Mouse (Mus musculus) adrenal gland, adult 2 months (tissue): ENCODE measurements around the gene Sat2. TPM values are rescaled to one million over a fixed set of nuclear protein-coding genes. Genes with fewer than 3 reads are reported as not detected.

Experiments
- DNase-seq: peaks from one replicate; pipeline ENCODE4 v3.0.0; 2021
- long read RNA-seq: library from polyadenylated mRNA; stranded (forward); transcript quantifications from one replicate; pipeline ENCODE4 v2.0.0, GENCODE M21; 2021
- polyA plus RNA-seq: library from polyadenylated mRNA; depleted of rRNA; stranded (reverse); fragments of >200 nt; gene quantifications from 2 replicates; pipeline ENCODE4 v1.2.3, GENCODE M21; 2012; rRNA removed
- total RNA-seq, 2 experiments: library from RNA; stranded (reverse); gene quantifications; 2 replicates each; pipeline ENCODE4 v1.2.3; 2021

Gene Sat2
- total RNA-seq, result 10 to 100 TPM in 1 of 2 experiments, 1 to 10 TPM in 1; 6.1 to 11.9 TPM
- polyA plus RNA-seq, result 2.1 and 3.2 TPM in 2 replicates
- long read RNA-seq, transcript Sat2-202 (6 exons, 968 nt), result major isoform, 6 of 9 reads
- long read RNA-seq, partial matches to known transcripts, result 0 of 9 reads
- long read RNA-seq, other reads (novel, unspliced or antisense), result 1 of 9 reads

DNA sequence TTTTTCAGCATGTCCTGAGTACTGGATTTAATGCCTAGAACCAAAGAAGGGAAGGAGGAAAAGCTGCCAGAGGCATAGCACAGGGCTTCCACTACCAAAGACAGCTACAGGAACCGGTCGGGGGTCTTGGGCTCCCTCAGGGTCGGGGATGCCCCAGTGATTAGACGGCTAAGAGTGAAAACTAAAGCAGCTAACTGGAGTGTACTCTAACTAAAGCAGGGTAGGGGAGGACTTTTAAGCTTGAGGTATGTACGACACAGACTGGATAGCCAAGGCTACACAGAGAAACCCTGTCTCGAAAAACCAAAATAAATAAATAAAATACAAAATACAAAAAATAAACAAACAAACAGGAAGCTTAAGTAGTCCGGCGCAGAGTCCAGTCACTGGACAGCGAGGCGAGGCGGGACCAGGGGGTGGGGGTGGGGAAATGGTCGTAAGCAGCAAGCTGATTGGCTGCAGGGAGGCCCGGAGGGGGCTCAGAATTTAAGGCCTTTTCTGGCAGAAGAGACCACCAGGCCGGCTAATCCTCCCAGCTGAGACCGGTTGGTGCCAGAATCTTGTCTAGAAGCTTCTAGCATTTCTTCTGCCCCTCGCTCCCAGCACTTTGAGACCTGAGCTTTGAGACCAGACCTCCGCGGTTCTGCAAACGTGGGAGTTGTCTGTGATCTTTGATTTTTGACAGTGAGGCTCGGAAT is at the start of gene Sat2:
Gene Sat2, plus strand, starts transcription at position 454 of the 698 bp plus-strand sequence.
- DNase-seq, result peak; percentile 79

DNA sequence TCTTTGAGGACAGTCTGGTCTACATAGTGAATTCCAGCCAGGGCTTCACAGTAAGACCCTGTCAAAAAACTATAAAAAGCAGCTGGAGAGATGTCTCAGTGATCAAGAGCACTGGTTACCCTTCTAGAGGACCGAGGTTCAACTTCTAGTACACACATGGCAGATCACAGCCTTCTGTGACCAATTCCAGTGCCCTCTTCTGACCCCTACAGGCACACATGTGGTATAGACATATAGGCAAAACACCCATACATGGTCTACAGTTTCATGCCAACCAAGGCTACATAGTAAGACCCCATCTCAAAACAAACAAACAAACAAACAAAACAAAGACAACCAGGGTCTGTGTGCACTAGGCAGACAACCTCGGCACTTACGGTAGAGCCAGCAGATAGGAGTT is 46.6 kb upstream of the Sat2 start:
- DNase-seq, result no peak

DNA sequence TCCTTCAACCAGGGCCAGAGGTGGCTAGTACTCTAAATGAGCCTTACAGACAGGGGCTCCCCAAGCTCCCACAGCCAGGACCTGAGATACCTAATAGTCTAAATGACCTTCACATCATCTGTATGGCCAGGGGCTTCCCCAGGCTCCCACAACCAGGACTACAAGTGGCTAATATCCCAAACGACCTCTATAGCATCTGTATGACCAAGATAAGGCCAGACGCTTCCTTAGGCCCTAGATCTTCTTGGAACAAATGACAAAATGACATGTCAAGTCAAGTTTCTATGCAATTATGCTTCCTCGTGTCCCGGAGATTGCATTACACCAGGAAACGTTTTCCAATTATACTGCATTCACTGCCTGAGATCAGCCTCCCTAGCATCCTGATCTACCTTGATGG is 45.5 kb upstream of the Sat2 start:
- no peak for DNase-seq

DNA sequence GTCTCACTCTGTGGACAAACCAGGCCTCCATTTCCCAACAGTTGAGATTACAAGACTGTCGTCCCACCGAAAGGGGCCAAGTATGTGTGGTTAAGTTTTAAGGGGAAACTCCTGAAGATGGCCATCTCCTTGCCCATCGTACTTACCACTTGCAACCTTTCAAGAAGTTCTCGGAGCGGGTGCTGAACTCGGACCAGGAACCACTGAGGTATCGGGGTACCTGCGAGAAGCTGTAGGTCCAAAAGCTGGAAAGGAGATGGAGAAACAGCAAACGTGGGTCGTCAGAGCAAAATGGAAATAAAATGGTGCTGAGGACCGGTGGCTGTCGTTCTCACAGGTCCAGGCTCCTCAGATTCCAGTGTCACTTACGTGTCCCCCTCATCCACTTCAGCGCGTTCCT is 43.5 kb upstream of the Sat2 start:
- DNase-seq, result no peak

DNA sequence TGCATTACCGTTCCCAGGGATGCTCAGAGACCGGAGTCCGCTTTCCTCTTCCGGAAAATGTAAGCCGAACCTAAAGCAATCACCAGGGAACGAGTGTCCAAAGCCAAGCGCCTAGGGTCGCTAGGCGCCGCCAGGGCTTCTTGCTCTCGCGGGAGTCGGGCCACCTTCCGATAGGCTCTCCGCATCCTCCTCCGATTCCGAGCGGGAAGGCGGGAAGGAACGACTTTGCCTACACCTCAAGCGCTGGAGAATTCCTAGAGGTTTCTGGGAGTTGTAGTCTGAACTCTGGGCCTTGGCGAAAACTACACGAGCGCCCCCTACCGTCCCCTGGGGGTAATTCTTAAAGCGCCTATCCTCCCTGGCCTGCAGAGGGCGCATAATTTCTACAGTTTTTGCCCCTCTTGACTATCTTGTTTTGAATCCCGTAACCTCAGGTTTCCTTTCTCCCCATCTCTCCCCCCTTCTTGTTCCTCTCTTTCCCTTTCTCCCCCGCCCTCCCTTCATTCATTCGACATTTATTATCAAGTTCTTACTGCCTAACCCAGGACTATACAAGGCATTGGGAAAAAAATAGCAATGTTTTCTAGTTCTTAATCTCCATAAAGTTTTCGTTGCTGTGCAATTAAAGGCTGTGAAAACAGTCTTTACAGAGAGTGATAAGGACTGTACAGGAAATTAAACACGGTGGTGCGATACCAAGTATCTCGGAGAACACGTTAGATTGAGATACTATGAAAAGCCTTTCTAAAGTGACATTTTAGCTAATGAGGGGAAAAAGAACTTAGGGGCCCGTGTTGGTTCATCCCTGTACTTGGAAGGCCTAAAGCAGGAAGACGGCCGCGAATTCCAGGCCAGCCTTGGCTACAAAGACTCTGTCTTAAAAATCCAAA is 42.5 kb upstream of the Sat2 start:
- peak; percentile 97 for DNase-seq

DNA sequence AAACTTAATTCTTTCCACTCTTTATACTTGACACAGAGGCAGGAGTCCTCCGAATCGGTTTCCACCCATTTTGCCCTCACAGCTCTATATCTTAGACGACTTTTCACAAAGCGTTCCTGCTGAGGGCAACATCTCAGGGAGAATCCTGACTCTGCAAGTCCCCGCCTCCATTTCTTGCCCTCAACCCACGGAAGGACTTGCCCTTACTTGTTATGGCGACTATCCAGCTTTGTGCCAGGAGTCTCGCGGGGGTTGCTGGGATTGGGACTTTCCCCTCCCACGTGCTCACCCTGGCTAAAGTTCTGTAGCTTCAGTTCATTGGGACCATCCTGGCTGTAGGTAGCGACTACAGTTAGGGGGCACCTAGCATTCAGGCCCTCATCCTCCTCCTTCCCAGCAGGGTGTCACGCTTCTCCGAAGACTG is 41.7 kb upstream of the Sat2 start, which contains the start of the genes Wrap53 and Trp53:
Gene Wrap53, minus strand, starts transcription at position 165 of the 424 bp plus-strand sequence.
Gene Trp53, plus strand, starts transcription at position 269 of the 424 bp plus-strand sequence.
- DNase-seq, result peak; percentile 95

DNA sequence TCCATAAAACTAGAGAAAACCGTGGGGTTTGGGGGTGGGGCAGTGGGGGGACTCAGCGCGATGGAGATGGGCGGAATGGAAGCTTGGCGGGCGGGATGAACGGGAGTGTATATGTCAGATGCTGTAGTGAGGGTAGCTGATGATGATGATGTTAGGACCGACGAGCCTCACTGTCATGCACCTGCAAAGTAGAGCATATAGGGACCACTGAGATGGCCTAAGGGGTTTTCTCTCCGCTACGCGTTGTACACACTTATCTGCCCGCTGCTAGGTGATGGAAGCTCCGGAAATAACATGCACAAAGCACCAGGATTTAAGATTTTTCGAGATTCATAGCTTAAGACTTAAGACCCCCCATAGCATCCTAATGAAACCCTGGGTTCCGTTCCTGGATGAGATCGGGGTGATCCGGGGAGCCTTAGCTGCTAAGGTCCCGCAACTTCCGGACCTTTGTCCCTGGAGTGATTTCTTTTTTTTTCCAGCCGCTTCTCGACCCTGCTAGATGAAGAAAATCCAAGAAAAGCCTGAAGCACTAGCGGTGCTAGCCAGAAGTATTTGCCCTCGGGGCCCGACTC is 41.2 kb upstream of the Sat2 start:
- no peak for DNase-seq

DNA sequence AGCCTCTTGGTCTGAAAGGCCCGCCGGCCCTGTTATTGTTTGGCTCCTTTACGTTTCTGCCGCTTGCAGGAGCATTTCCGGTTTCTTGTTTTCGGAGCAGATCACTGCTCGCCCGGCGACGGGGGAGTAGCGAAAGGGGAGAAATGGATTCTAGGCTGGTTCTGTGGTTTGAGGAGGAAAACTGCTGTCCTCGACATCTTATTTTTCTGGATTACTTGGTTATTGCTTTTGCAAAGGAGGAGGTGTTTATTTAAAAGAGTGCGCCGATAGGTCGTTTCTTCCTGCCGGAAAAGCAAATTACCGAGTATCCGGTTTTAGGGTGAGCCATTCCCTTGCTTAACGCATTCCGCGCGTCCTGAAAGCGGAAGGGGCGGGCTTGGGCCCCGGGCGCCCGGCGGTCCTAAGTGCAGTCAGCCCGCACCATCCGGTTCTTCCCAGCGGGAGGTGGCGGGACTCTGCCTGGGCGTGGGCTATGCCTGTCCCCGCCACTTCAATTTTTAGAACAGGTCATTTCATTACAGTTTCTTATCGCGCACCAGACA is 40.6 kb upstream of the Sat2 start:
- DNase-seq, result peak; percentile 95

DNA sequence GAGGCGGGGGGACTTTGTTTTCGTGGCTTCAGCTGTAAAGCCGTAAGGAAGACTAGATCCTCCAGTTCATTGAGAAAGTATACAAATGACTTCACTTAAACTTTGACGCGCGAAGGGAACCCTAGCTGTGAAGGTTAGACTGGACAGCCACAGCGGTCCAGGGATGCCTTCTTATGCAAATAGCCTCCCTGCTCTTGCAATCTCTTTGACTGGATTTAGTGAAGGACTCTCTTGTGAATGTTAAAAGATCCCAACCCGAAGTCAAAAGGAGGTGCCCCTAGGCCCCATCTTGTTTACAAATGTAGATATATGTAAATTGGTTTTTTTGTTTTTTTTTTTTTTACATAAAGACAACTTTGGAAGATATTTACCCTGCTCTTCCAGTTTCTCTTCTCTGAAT is 40.0 kb upstream of the Sat2 start:
- DNase-seq, result no peak

DNA sequence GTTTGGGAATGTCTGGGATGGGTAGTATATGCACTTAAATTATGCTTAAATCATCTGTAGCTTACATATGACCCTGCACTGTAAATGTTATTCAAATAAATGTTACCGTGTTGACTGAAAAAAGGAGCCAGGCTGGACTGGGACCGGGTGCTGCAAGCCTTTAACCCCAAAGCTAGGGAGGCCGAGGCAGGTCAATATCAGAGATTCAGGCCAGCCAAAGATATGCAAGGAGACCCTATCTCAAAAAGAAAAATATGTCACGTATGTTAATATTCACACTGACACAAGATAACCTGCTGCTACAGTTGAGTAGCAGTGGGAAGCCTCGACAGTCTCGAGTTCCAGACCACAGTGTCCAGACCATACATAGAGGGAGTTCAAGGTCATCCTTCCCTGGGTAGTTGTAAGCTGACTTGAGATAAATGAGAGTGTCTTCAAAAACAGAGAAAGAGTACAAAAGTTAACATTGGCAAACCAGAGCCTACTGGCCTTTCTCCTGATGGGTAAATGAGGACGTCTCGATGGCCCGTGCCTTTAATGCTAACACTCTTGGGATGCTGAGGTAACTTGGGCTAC is 39.5 kb upstream of the Sat2 start:
- DNase-seq, result no peak

DNA sequence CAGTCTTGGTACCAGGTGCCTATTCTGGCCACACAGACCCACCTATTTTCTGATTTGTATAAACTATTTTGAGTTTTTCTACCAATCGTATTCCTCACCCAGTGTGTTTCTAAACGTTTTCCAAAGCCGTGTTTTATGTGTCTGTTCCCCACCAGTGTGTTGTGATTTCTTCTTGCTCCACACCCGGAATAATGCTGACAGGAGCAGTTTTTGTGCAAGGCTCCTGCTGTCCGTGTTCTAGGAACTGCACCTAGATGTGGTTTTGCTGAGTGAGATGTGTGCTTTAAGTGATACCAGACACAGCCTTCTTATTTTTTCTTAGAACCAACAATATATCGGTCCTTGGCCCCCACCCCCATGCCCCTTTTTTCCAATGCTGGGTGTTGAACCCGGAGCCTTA is 37.8 kb upstream of the Sat2 start:
- DNase-seq, result no peak

DNA sequence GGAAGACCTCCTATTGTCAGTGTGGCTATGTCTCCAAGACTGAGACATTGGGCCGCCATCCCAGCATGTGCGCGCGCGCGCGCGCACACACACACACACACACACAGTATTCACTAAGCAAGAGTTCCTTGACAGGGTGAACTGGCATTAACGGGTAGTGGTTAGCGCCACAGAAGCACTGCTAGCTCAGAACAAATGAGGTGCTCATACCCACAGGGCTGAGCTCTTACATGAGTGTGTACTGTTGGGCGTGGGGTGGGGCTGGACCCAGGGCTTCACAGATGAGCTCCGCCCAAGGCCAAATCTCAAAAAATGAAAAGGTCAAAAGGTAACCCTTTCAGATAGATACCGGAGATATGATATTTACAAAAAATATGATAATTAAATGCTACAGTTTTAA is 36.9 kb upstream of the Sat2 start:
- DNase-seq, result no peak

DNA sequence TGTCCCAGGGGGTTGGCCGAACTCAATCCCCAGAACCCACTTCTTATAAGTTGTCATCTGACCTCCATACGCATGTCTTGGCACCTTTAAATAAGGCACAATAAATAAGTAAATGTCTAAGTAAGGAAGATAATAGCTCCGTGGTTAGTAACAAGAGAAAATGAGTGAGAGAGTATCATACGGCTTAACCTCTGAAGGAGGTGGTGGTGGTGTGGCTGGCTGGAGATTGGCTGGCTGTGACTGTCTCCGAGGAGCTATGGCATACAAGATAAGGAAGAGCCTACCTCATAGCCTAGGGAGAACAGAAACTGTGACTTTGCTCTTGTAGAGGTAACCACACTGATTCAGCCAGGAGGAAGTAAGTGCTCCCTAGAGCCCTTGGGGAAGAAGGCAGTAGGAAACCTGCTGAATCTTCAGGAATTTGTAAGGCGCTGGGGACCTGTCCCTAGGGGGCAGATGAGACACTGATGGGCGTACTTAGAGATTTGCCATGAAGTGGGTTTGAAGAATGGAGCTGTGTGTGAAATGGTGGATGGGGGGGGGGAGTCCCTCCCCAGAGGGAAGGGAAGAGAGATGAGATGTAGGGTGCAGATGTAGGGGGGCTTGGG is 36.0 kb upstream of the Sat2 start:
- DNase-seq, result no peak

DNA sequence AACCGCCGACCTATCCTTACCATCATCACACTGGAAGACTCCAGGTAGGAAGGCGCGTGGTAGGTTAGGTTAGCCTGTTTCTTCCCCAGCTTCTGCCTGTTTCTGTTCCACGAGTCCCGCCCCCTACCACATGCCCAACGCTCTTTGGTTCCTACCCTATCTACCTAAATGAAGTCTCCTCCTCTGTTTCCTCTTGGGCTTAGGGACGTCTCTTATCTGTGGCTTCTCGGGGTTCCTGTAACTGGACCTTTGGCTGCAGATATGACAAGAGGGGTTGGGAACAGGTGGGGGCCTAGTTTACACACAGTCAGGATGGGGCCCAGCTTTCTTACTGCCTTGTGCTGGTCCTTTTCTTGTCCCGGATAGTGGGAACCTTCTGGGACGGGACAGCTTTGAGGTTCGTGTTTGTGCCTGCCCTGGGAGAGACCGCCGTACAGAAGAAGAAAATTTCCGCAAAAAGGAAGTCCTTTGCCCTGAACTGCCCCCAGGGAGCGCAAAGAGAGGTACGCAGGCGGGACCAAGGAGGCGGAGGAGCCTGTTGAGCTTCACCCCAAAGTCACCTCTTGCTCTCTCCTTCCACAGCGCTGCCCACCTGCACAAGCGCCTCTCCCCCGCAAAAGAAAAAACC is 32.5 kb upstream of the Sat2 start:
- no peak for DNase-seq

DNA sequence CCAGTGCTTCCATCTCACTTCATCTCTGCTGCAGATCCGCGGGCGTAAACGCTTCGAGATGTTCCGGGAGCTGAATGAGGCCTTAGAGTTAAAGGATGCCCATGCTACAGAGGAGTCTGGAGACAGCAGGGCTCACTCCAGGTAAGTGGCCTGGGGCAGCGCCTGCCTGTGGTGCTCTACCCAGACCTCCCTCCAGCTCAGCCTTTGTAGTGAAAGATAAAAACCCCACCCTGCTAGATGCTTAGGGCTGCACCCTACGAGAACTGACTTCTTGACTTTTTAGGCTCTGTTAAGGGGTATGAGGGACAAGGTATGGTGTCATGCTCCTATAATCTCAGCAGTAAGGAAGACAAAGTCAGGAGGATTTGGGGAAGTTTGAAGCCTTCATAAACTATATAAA is 31.2 kb upstream of the Sat2 start:
- DNase-seq, result no peak

DNA sequence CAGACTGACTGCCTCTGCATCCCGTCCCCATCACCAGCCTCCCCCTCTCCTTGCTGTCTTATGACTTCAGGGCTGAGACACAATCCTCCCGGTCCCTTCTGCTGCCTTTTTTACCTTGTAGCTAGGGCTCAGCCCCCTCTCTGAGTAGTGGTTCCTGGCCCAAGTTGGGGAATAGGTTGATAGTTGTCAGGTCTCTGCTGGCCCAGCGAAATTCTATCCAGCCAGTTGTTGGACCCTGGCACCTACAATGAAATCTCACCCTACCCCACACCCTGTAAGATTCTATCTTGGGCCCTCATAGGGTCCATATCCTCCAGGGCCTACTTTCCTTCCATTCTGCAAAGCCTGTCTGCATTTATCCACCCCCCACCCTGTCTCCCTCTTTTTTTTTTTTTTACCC is 30.4 kb upstream of the Sat2 start:
- no peak for DNase-seq

DNA sequence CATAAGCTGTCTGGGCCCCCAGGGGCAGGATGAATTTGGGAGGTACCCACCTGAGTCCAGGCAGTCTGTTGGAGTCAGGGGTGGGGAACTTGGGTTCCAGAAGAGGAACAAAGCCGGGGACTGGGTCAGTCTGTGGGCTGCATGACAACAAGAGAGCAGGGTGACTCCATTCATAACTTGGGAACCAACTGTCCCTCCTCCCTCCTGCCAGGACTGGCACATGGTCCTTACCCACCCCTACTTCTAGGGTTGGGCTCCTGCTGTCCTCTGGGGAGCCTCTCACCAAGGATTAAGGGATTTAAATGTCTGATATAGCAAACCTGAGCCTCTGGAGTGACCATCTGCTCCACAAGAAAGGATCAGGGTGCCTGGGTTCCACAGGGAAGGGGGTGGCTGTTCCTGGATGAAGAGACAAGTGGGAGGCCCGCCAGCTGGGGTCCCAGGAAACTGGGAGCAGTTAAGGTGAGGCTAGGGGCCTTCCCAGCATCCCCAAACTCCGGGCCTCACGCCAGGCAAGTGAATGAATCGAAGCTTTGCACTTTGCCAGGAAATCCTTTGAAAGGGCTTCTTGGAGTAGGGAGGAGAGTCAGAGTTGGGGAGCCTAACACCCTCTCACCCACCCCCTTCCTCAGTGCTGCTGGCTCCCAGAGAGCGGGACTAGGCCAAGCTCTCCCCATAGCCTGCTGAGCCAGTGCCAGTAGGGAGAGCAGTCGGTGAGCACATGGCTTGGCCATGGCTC is 29.8 kb upstream of the Sat2 start:
- no peak for DNase-seq

DNA sequence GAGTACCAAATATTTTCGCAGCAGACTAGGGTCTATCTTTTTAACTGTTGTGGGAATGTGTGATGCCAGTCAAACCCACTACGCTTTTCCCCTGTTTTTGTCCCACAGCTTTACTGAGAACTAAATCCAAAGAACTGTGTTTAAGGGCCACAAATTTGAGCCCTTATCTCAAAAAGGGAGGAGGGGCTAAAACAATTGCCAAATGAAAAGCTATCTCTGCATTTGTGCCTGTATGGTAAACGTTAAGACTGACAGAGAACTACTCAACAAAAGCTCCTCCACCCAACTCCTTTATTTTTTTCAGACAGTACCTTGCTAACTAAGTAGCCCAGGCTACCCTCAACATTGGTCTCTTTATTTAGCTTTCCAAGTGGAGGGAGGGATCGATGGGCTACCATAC is 29.0 kb upstream of the Sat2 start:
- DNase-seq, result no peak

DNA sequence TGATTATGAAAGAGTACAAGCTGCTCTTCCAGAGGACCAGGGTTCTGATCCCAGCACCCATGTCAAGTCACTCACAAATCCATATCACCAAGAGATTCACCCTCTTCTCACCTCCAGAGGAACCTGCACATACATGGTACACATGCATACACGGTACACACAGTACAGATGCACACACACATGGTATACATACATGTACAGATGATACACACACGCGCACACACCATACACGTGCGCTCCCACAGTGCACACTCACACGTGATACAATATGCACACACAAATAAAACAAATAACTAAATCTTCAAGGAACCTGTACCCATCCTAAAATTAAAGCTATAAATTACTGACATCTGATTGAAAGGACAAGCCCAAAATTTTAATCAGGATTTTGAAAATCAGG is 27.0 kb upstream of the Sat2 start:
- DNase-seq, result no peak

DNA sequence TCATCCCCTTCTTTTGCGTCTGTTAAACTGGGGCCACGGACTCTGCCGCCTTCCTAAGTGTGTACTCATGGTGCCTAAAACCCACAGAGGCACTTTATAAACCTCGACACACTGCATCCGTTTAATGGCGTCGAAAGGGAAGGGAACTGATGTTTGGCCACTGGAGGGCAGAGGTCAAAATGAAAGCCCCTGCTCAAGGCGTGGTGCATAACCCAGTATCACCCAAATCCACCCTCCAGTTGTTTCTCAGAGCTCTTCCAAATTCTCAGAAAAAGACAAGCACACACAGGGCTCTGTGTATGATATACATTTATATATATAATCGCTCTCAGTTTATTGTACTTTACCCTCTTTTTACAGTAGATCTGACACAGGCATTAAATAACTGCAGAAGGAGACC is 22.4 kb upstream of the Sat2 start:
- DNase-seq, result no peak
